Mouse (Mus musculus) liver, adult 2 months (tissue): ENCODE measurements at regions not wholly inside any gene's neighbourhood (a gene's known extent, or its start where the extent isn't known, plus 50 kb on each side); places are given as distances from the start of the nearest gene placed in this dataset.
A peak's percentile ranks its signal among the peaks of the same experiment; 100 is the strongest.
"Not testable (repeated sequence)": the region's sequence is repeated elsewhere in the genome, so short reads cannot be mapped to it uniquely, and the experiment has no call there.

ENCODE experiments used
- DNase-seq: peaks from one replicate; pipeline ENCODE4 v3.0.0-alpha.2; 2011; ENCODE audit warnings: low read depth, low spot score; ENCODE audit errors: extremely low read depth
- H3K27ac ChIP-seq: fragments of 200-500 bp; replicated peaks from 2 replicates; pipeline ENCODE4 v1.5.1; 2012; ENCODE audit warnings: low read depth, mild to moderate bottlenecking, control low read depth, inconsistent platforms, low read length; ENCODE audit not compliant: insufficient read depth
- H3K27me3 ChIP-seq: fragments of 200-500 bp; 2 replicates; pipeline ENCODE4 v1.6.1; 2012; ENCODE audit warnings: mild to moderate bottlenecking, moderate library complexity, low read length, inconsistent platforms; ENCODE audit not compliant: control insufficient read depth, insufficient read depth
- H3K36me3 ChIP-seq: fragments of 200-500 bp; 2 replicates; pipeline ENCODE4 v1.6.1; 2012; ENCODE audit warnings: low read length, inconsistent platforms; ENCODE audit not compliant: control insufficient read depth, insufficient read depth
- H3K4me1 ChIP-seq: fragments of 200-500 bp; 2 replicates; pipeline ENCODE4 v1.6.1; 2011; ENCODE audit warnings: low read length; ENCODE audit not compliant: control insufficient read depth, insufficient read depth
- H3K4me3 ChIP-seq: fragments of 200-500 bp; 2 replicates; pipeline ENCODE4 v1.5.1; 2011; ENCODE audit warnings: low read depth, mild to moderate bottlenecking, control low read depth, low read length, moderate library complexity; ENCODE audit not compliant: insufficient read depth
- H3K79me2 ChIP-seq: fragments of 200-500 bp; 2 replicates; pipeline ENCODE4 v1.6.1; 2012; ENCODE audit warnings: inconsistent platforms, mild to moderate bottlenecking, low read length, moderate library complexity; ENCODE audit not compliant: control insufficient read depth, insufficient read depth
- H3K9ac ChIP-seq: fragments of 200-500 bp; 2 replicates; pipeline ENCODE4 v1.6.1; 2012; ENCODE audit warnings: low read depth, mild to moderate bottlenecking, control low read depth, inconsistent platforms, low read length
- CTCF ChIP-seq: fragments of 200-500 bp; IDR thresholded peaks from 2 replicates; pipeline ENCODE4 v1.5.1; 2011; ENCODE audit warnings: low read depth, low read length, control low read depth
- POLR2A ChIP-seq: fragments of 200-500 bp; IDR thresholded peaks from 2 replicates; pipeline ENCODE4 v1.6.1; 2011; ENCODE audit warnings: low read length, control low read depth; ENCODE audit not compliant: insufficient read depth; ENCODE audit errors: extremely low read depth
- WGBS: fragments of 180-500 bp; shearing (Covaris S2); methylation state at CpG from one replicate; pipeline ENCODE4 v1.1.7; 2018; 5-methylcytosine and 5-hydroxymethylcytosine counted together

GRCm38 (mm10) chr13:75467225-75467624 lies 239.3 kb upstream of the Ell2 start:
- peaks cover 7% of the 10 kb centered on the region; the same call in 1 of the 2 replicates for H3K4me1 ChIP-seq
- H3K4me3 ChIP-seq, result no peak overlapping the region
- no peak overlapping the region for H3K27ac ChIP-seq
- TF ChIP-seq CTCF (no peak), POLR2A (no peak)
- DNase-seq, result no peak
- no peak overlapping the region for H3K9ac ChIP-seq
- no peaks in the 10 kb centered on the region for H3K36me3 ChIP-seq
- H3K79me2 ChIP-seq, result no peaks in the 10 kb centered on the region
- no peaks in the 10 kb centered on the region for H3K27me3 ChIP-seq
- 97% methylated on average over 2 of the region's 2 CpGs for whole genome bisulfite sequencing

- no peaks in the 10 kb centered on the region for H3K27me3 ChIP-seq
- no peaks in the 10 kb centered on the region for H3K79me2 ChIP-seq
- 91% methylated on average over 1 of the region's 1 CpGs for WGBS
- TF ChIP-seq CTCF (no peak), POLR2A (no peak)
- no peak for DNase-seq
- H3K4me3 ChIP-seq, result no peak overlapping the region
- H3K36me3 ChIP-seq, result no peaks in the 10 kb centered on the region
- H3K4me1 ChIP-seq, result no peaks in the 10 kb centered on the region
- no peak overlapping the region for H3K9ac ChIP-seq
- H3K27ac ChIP-seq, result no peak overlapping the region
Measured at GRCm38 (mm10) chr13:75475828-75476597, 230.5 kb upstream of the Ell2 start.

- H3K27me3 ChIP-seq, DNase-seq, H3K4me1 ChIP-seq, H3K79me2 ChIP-seq, H3K36me3 ChIP-seq, H3K4me3 ChIP-seq, H3K27ac ChIP-seq, H3K9ac ChIP-seq: not testable (repeated sequence)
- 89% methylated on average over 7 of the region's 7 CpGs for WGBS
Measured at GRCm38 (mm10) chr13:75483157-75483915, 223.2 kb upstream of the Ell2 start.

GRCm38 (mm10) chr13:75484252-75484651 lies 222.3 kb upstream of the Ell2 start:
- WGBS, result 91% methylated on average over 2 of the region's 2 CpGs
- not testable (repeated sequence) for H3K27me3 ChIP-seq

GRCm38 (mm10) chr13:75501530-75501929 lies 205.0 kb upstream of the Ell2 start:
- H3K4me1 ChIP-seq, result no peaks in the 10 kb centered on the region; the same call in 1 of the 2 replicates
- no peak for TF ChIP-seq CTCF
- no peak for TF ChIP-seq POLR2A

More at GRCm38 (mm10) chr13:75484252-75484651, 222.3 kb upstream of the Ell2 start:
- H3K9ac ChIP-seq, H3K27ac ChIP-seq, H3K4me1 ChIP-seq, DNase-seq, H3K4me3 ChIP-seq, H3K36me3 ChIP-seq, H3K79me2 ChIP-seq: not testable (repeated sequence)

GRCm38 (mm10) chr13:75503394-75503793 lies 203.2 kb upstream of the Ell2 start:
- TF ChIP-seq POLR2A (no peak), CTCF (no peak)
- H3K27me3 ChIP-seq, result no peaks in the 10 kb centered on the region
- no peaks in the 10 kb centered on the region for H3K36me3 ChIP-seq
- H3K27ac ChIP-seq, result no peak overlapping the region
- no peak overlapping the region for H3K4me3 ChIP-seq
- no peak overlapping the region for H3K9ac ChIP-seq
- no peaks in the 10 kb centered on the region for H3K79me2 ChIP-seq
- no peaks in the 10 kb centered on the region; the same call in 1 of the 2 replicates for H3K4me1 ChIP-seq
- peak; percentile 76 for DNase-seq

More at GRCm38 (mm10) chr13:75501530-75501929, 205.0 kb upstream of the Ell2 start:
- 70% methylated on average over 3 of the region's 3 CpGs for WGBS
- no peaks in the 10 kb centered on the region for H3K79me2 ChIP-seq
- H3K27me3 ChIP-seq, result no peaks in the 10 kb centered on the region
- H3K9ac ChIP-seq, result no peak overlapping the region
- H3K4me3 ChIP-seq, result no peak overlapping the region
- H3K36me3 ChIP-seq, result no peaks in the 10 kb centered on the region
- no peak overlapping the region for H3K27ac ChIP-seq
- DNase-seq, result no peak
